Mouse (Mus musculus): Measurements from ENCODE around the gene Cdh13.

- TF ChIP-seq POLR2A (IDR thresholded peaks at IDR 0.05; ENCODE audit: borderline replicate concordance, control insufficient read depth, low read depth, low read length) (no peak), CTCF (IDR thresholded peaks at IDR 0.05; ENCODE audit: control insufficient read depth, insufficient read depth, low read length) (no peak)
Measured at GRCm38 (mm10) chr8:118415672-118416071, 132.1 kb downstream of the Cdh13 start.

All from bone marrow, adult 2 months (tissue).